Mouse (Mus musculus): ENCODE results near the gene Zfp512. TPM values are rescaled to one million over a fixed set of nuclear protein-coding genes. Genes with fewer than 3 reads are reported as not detected.
"Not testable (repeated sequence)": the region's sequence is repeated elsewhere in the genome, so short reads cannot be mapped to it uniquely, and the experiment has no call there.

The Zfp512 gene
- 10 to 100 TPM; 15.1 to 19.4 TPM for total RNA-seq (2021)
- long read RNA-seq, experiment 1, transcript Zfp512-201 (14 exons, 3,299 nt), result major isoform, 8 of 19 reads
- long read RNA-seq, experiment 1, partial matches to known transcripts, result 6 of 19 reads
- long read RNA-seq, experiment 1, other reads (novel, unspliced or antisense), result 4 of 19 reads
- long read RNA-seq, experiment 2, transcript Zfp512-201 (14 exons, 3,299 nt), result major isoform, 33 of 70 reads
- long read RNA-seq, experiment 2, partial matches to known transcripts, result 12 of 70 reads
- long read RNA-seq, experiment 2, other reads (novel, unspliced or antisense), result 24 of 70 reads

DNA sequence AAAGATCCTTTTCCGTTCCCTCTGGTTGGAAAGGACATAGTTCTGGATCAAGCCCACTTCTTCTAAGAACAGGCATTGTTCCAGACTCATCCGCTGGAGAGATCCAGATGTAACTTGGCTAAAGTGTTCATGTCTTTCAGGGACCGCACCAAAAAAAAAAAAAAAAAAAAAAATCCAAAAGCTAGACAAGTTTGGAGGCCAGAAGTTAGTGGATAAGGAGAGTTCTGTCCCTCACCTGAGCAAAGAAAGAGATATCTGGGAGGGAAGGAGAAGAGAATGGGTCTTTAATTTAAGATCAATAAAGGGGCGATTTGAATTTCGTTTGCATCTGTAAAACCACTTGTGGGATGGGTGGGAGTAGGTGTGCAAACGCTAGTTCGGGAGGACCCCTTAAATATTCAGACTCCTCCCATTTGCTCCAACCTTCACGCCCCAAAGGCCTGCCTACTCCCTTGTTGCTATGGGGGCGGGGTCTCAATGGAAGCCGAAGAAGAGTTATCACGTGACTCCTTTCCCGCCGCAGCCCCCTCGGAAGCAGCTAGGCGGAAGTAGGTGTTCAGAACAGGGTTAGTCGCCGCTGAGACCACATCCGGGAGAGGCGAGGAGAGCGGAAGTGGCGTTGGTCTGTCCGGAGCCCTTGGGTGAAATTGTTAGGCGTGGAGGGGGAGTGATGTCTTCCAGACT is at the start of gene Zfp512:
Gene Zfp512, plus strand, starts transcription at position 554 of the 684 bp plus-strand sequence.
- DNase-seq (ENCODE audit: low spot score in 2 of 2), result peak; percentile 81 to 83

GRCm38 (mm10) chr5:31434727-31435126 is 17.5 kb upstream of the Zfp512 start:
- not testable (repeated sequence) for DNase-seq (ENCODE audit: low spot score in 2 of 2)

DNA sequence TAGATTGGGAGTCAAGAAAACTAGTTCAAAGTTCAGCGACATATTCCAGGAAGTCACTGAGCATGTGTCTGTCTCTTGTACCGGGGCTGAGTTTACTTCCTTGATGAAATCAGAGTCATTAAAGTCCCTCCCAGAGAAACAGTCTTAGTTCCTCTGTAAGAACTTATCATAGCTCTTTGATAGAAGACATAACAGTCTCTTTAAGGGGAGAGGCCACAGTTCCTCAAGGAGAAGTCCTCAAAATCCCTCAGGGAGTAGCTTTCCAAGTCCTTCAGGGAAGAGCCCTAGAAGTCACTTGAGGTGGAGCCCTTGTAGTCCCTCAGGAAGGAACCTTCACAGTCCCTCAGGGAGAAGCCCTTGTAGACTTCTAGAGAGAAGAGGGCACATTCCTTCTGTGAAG is 895 bp upstream of the Zfp512 start:
- no peak for DNase-seq (ENCODE audit: low spot score in 2 of 2)

GRCm38 (mm10) chr5:31452562-31452878 is 289 bp downstream of the Zfp512 start:
- DNase-seq (ENCODE audit: low spot score in 2 of 2), result no peak

- DNase-seq (ENCODE audit: low spot score in 2 of 2), result no peak
Observed at GRCm38 (mm10) chr5:31452886-31453410, 717 bp downstream of the Zfp512 start.

GRCm38 (mm10) chr5:31467798-31468197 is 15.6 kb downstream of the Zfp512 start:
- DNase-seq (ENCODE audit: low spot score in 2 of 2), result no peak

DNA sequence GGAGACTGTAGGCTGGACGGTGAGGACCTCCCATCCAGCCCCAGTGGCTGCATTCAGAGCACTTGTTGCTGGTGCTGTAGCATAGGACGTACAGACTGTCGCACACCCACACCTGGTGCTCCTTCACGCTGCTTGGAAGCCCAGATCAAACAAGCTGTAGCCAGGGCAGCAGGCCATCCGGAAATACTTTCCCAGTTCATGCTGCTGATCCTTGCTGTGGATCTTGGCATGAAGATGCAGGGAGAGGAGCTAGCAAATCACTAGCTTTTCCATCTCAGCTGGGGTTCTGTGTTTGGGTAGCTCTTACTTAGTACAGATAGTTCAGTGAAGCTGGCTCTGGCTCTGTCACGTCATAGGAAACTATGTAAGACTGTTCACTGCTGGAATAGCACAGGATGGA is 17.5 kb downstream of the Zfp512 start:
- no peak for DNase-seq (ENCODE audit: low spot score in 2 of 2)

GRCm38 (mm10) chr5:31470334-31470733 is 18.1 kb downstream of the Zfp512 start:
- peak; percentile 22 to 51 for DNase-seq (ENCODE audit: low spot score in 2 of 2)

DNA sequence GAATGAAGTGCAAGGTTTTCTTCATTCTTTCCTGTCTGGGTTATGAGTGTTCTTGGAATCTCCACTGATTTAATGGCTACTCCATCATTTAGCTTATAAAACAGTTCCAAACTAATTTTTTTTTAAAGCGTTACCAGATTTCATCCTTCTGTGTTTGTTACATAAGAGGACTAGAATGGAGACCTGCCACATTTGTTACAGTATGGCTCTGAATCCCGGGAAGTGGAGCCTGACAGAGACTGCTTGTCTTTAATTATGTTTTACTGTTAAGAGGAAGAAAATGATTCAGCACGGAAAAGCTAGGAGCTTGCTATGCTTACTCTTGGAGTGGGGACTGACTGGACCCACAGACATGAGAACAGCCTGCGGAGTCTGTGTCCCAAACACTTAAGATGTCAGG is 28.3 kb downstream of the Zfp512 start:
- DNase-seq (ENCODE audit: low spot score in 2 of 2), result no peak

GRCm38 (mm10) chr5:31485440-31485839 is 33.2 kb downstream of the Zfp512 start, which contains the start of gene 4930548H24Rik:
4930548H24Rik (plus strand) TSS chr5:31485740.
- no peak for DNase-seq (ENCODE audit: low spot score in 2 of 2)

- no peak for DNase-seq (ENCODE audit: low spot score in 2 of 2)
Observed at GRCm38 (mm10) chr5:31487889-31488288, 35.7 kb downstream of the Zfp512 start.

GRCm38 (mm10) chr5:31489116-31489769 is 37.0 kb downstream of the Zfp512 start:
- no peak for DNase-seq (ENCODE audit: low spot score in 2 of 2)

GRCm38 (mm10) chr5:31492031-31492430 is 39.8 kb downstream of the Zfp512 start:
- DNase-seq (ENCODE audit: low spot score in 2 of 2), result no peak

GRCm38 (mm10) chr5:31494513-31495297 is 42.5 kb downstream of the Zfp512 start, which contains the start of gene Gpn1:
Gpn1 (plus strand) TSS chr5:31494741.
- peak; percentile 77 to 79 for DNase-seq (ENCODE audit: low spot score in 2 of 2)

GRCm38 (mm10) chr5:31504843-31505242 is 52.6 kb downstream of the Zfp512 start:
- no peak for DNase-seq (ENCODE audit: low spot score in 2 of 2)

DNA sequence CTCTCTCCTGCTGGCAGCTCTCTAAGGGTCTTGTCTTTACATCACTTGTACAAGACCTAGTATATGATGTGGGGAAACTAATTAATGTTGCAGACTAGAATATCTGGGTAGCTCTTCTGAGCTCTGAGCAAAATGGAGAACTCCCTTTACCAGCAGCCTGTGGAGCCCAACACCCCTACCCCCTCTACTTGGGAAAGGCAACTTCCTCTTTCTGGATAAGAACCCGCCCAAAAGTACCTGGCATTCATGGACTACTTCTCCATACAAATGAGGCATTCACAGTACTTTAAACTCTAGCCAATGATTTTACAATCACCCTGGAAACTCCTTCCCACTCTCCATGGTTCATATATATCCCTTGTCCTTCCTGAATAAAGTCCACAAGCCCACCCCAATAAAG is 60.2 kb downstream of the Zfp512 start:
- DNase-seq (ENCODE audit: low spot score in 2 of 2), result no peak

DNA sequence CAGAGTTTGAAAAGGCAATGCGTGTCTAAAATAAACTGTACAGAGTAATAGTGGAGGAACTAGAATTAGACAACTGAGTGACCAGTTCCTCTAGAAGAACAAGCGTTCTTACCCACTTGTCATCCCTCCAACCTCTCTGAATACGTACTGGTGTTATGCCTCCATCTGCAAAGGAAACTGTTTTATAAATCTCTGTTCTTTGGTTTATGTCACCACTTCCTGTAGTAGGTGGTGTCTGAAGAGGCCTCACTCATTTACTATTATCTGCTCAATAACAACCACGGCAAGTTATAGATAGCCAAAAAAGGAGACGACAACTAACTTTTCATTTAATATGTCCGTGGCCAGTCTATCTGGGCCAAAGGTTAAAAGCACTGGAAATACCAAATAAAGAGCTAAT is 68.3 kb downstream of the Zfp512 start:
- DNase-seq (ENCODE audit: low spot score in 2 of 2), result no peak

DNA sequence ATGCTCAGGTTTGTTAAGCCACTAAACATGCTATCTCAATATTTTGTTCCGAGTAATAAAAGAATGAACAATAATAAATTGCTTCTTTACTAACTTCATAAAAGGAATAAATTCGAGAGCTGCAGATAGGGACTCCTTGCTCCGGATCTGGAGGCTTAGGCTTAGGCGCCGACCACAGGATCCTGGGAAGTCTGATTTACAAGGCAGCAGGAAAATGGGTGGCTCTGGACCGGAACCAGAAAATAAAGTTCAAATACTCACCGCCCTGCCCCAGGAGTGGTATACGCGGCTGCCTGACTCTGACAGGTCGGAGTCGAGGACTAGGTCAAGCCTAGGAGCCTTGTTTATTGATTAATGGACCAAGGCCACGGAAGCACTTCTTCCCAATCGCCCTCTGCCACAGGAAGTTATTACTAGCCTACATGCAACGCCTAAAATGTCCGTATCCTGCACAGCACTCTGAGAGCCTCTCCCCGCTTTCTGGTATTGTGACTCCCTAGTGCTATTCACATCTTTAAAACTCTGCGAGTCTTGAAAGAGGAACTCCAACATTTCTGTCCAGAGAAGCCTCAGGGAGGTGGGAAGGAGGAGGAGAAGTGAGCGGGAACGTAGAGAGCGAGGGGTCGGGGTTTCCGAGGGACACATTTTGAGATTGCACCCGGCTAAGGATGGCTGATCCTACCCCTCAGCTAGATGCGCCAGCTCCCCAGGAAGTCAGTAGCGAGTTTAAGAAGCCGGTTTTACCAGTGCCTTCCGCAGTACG is 74.3 kb downstream of the Zfp512 start, which contains the start of gene Slc4a1ap:
Gene Slc4a1ap, plus strand, starts transcription at position 642 of the 763 bp plus-strand sequence.
- DNase-seq (ENCODE audit: low spot score in 2 of 2), result peak; percentile 74 to 82

GRCm38 (mm10) chr5:31527117-31527680 is 75.0 kb downstream of the Zfp512 start:
- DNase-seq (ENCODE audit: low spot score in 2 of 2), result no peak

DNA sequence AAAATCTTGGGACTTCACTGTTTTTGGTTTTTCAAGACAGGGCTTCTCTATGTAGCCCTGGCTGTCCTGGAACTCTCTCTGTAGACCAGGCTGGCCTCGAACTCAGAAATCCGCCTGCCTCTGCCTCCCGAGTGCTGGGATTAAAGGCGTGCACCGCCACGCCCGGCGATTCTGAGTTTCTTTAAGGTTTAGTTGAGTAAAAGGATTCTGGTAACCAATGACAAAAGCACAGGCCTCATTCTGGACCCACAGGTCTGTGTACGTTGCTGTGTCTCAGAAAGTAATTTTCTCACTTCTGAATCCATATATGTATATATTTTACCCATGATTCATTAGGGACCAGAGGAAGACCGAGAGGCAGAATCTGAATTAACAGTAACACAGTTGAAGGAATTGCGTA is 75.5 kb downstream of the Zfp512 start, which contains the start of gene Supt7l:
Gene Supt7l, minus strand, starts transcription at position 101 of the 400 bp plus-strand sequence.
- DNase-seq (ENCODE audit: low spot score in 2 of 2), result not testable (repeated sequence)
